Mouse (Mus musculus): Measurements from ENCODE around the gene Exosc7. TPM values are rescaled to one million over a fixed set of nuclear protein-coding genes. Genes with fewer than 3 reads are reported as not detected.

Exosc7 gene
- polyA plus RNA-seq, 1 experiment from 2014 or later = 137 TPM

- H3K4me2 ChIP-seq (replicated peaks; ENCODE audit: low read depth, low read length) = no peak overlapping the region
- H3K4me3 ChIP-seq (ENCODE audit: low read length) = no peak overlapping the region
- H3K36me3 ChIP-seq (ENCODE audit: insufficient read depth, low read length) = no peaks in the 10 kb centered on the region
- ATAC-seq (ENCODE audit: low FRiP score, low TSS enrichment) = no peak
- no peaks in the 10 kb centered on the region for H3K27me3 ChIP-seq (ENCODE audit: insufficient read depth, low read length)
- no peak overlapping the region for H3K9ac ChIP-seq (replicated peaks; ENCODE audit: low read length)
- H3K4me1 ChIP-seq (ENCODE audit: insufficient read depth, low read length) = 0 out of 2 replicates have a peak, but pooled peaks cover 9% of the 10 kb centered on the region
- no peaks in the 10 kb centered on the region for H3K9me3 ChIP-seq (ENCODE audit: low read length)
- H3K27ac ChIP-seq (ENCODE audit: low read length) = no peak overlapping the region
Measured at GRCm38 (mm10) chr9:123157699-123158098, 44.7 kb downstream of the Exosc7 start.

- H3K9me3 ChIP-seq (ENCODE audit: low read length) = no peaks in the 10 kb centered on the region
- H3K4me1 ChIP-seq (ENCODE audit: insufficient read depth, low read length) = 0 out of 2 replicates have a peak, but pooled peaks cover 9% of the 10 kb centered on the region
- no peak for ATAC-seq (ENCODE audit: low FRiP score, low TSS enrichment)
- no peak overlapping the region for H3K4me2 ChIP-seq (replicated peaks; ENCODE audit: low read depth, low read length)
- H3K9ac ChIP-seq (replicated peaks; ENCODE audit: low read length) = no peak overlapping the region
- H3K36me3 ChIP-seq (ENCODE audit: insufficient read depth, low read length) = no peaks in the 10 kb centered on the region
- H3K4me3 ChIP-seq (ENCODE audit: low read length) = no peak overlapping the region
- 53% methylated on average over 8 of the region's 8 CpGs for WGBS
- no peaks in the 10 kb centered on the region for H3K27me3 ChIP-seq (ENCODE audit: insufficient read depth, low read length)
- H3K27ac ChIP-seq (ENCODE audit: low read length) = no peak overlapping the region
Measured at GRCm38 (mm10) chr9:123158125-123158836, 45.3 kb downstream of the Exosc7 start.

- H3K27ac ChIP-seq (ENCODE audit: low read length) = no peak overlapping the region
- H3K27me3 ChIP-seq (ENCODE audit: insufficient read depth, low read length) = no peaks in the 10 kb centered on the region
- no peak overlapping the region for H3K9ac ChIP-seq (replicated peaks; ENCODE audit: low read length)
- peak; percentile 46; the same call in 1 of the 2 replicates for ATAC-seq (ENCODE audit: low FRiP score, low TSS enrichment)
- H3K4me3 ChIP-seq (ENCODE audit: low read length) = no peak overlapping the region
- no peaks in the 10 kb centered on the region for H3K36me3 ChIP-seq (ENCODE audit: insufficient read depth, low read length)
- no peak overlapping the region for H3K4me2 ChIP-seq (replicated peaks; ENCODE audit: low read depth, low read length)
- H3K4me1 ChIP-seq (ENCODE audit: insufficient read depth, low read length) = 0 out of 2 replicates have a peak, but pooled peaks cover 9% of the 10 kb centered on the region
- WGBS = 57% methylated on average over 7 of the region's 7 CpGs
- no peaks in the 10 kb centered on the region for H3K9me3 ChIP-seq (ENCODE audit: low read length)
Measured at GRCm38 (mm10) chr9:123159330-123159729, 46.3 kb downstream of the Exosc7 start.

- H3K4me2 ChIP-seq (replicated peaks; ENCODE audit: low read depth, low read length) = no peak overlapping the region
- H3K9ac ChIP-seq (replicated peaks; ENCODE audit: low read length) = no peak overlapping the region
- no peaks in the 10 kb centered on the region for H3K9me3 ChIP-seq (ENCODE audit: low read length)
- H3K4me3 ChIP-seq (ENCODE audit: low read length) = no peak overlapping the region
- 46% methylated on average over 2 of the region's 2 CpGs for WGBS
- no peak for ATAC-seq (ENCODE audit: low FRiP score, low TSS enrichment)
- H3K4me1 ChIP-seq (ENCODE audit: insufficient read depth, low read length) = 0 out of 2 replicates have a peak, but pooled peaks cover 9% of the 10 kb centered on the region
- no peaks in the 10 kb centered on the region for H3K27me3 ChIP-seq (ENCODE audit: insufficient read depth, low read length)
- H3K36me3 ChIP-seq (ENCODE audit: insufficient read depth, low read length) = no peaks in the 10 kb centered on the region
- no peak overlapping the region for H3K27ac ChIP-seq (ENCODE audit: low read length)
Measured at GRCm38 (mm10) chr9:123161792-123162191, 48.8 kb downstream of the Exosc7 start.

GRCm38 (mm10) chr9:123162985-123163694 is 50.1 kb downstream of the Exosc7 start:
- Histone ChIP-seq H3K27ac (ENCODE audit: low read length) (no peak overlapping the region), H3K36me3 (ENCODE audit: insufficient read depth, low read length) (no peaks in the 10 kb centered on the region), H3K4me3 (ENCODE audit: low read length) (no peak overlapping the region), H3K4me2 (replicated peaks; ENCODE audit: low read depth, low read length) (no peak overlapping the region), H3K9ac (replicated peaks; ENCODE audit: low read length) (no peak overlapping the region), H3K9me3 (ENCODE audit: low read length) (no peaks in the 10 kb centered on the region), H3K4me1 (ENCODE audit: insufficient read depth, low read length) (0 out of 2 replicates have a peak, but pooled peaks cover 7% of the 10 kb centered on the region), H3K27me3 (ENCODE audit: insufficient read depth, low read length) (no peaks in the 10 kb centered on the region)
- no peak; the same call in 1 of the 2 replicates for ATAC-seq (ENCODE audit: low FRiP score, low TSS enrichment)
- 87% methylated on average over 4 of the region's 4 CpGs for WGBS

GRCm38 (mm10) chr9:123165781-123166443 is 52.9 kb downstream of the Exosc7 start:
- Histone ChIP-seq H3K4me3 (ENCODE audit: low read length) (no peak overlapping the region), H3K27me3 (ENCODE audit: insufficient read depth, low read length) (no peaks in the 10 kb centered on the region), H3K9me3 (ENCODE audit: low read length) (no peaks in the 10 kb centered on the region), H3K36me3 (ENCODE audit: insufficient read depth, low read length) (no peaks in the 10 kb centered on the region), H3K9ac (replicated peaks; ENCODE audit: low read length) (no peak overlapping the region), H3K4me1 (ENCODE audit: insufficient read depth, low read length) (0 out of 2 replicates have a peak, but pooled peaks cover 7% of the 10 kb centered on the region), H3K4me2 (replicated peaks; ENCODE audit: low read depth, low read length) (no peak overlapping the region), H3K27ac (ENCODE audit: low read length) (no peak overlapping the region)
- WGBS = 75% methylated on average over 3 of the region's 3 CpGs
- ATAC-seq (ENCODE audit: low FRiP score, low TSS enrichment) = peak; percentile 27; the same call in 1 of the 2 replicates

GRCm38 (mm10) chr9:123173760-123174159 is 60.7 kb downstream of the Exosc7 start:
- no peak overlapping the region for H3K27ac ChIP-seq (ENCODE audit: low read length)
- no peaks in the 10 kb centered on the region for H3K4me1 ChIP-seq (ENCODE audit: insufficient read depth, low read length)
- peaks cover 6% of the 10 kb centered on the region; the same call in 1 of the 2 replicates for H3K36me3 ChIP-seq (ENCODE audit: insufficient read depth, low read length)
- H3K4me2 ChIP-seq (replicated peaks; ENCODE audit: low read depth, low read length) = no peak overlapping the region
- no peak overlapping the region for H3K4me3 ChIP-seq (ENCODE audit: low read length)
- 85% methylated on average over 6 of the region's 6 CpGs for WGBS
- H3K9me3 ChIP-seq (ENCODE audit: low read length) = no peaks in the 10 kb centered on the region
- no peak overlapping the region for H3K9ac ChIP-seq (replicated peaks; ENCODE audit: low read length)
- no peaks in the 10 kb centered on the region for H3K27me3 ChIP-seq (ENCODE audit: insufficient read depth, low read length)
- ATAC-seq (ENCODE audit: low FRiP score, low TSS enrichment) = no peak

- H3K9ac ChIP-seq (replicated peaks; ENCODE audit: low read length) = no peak overlapping the region
- peaks cover 6% of the 10 kb centered on the region; the same call in 1 of the 2 replicates for H3K36me3 ChIP-seq (ENCODE audit: insufficient read depth, low read length)
- H3K9me3 ChIP-seq (ENCODE audit: low read length) = no peaks in the 10 kb centered on the region
- H3K4me1 ChIP-seq (ENCODE audit: insufficient read depth, low read length) = no peaks in the 10 kb centered on the region
- H3K27ac ChIP-seq (ENCODE audit: low read length) = no peak overlapping the region
- no peaks in the 10 kb centered on the region for H3K27me3 ChIP-seq (ENCODE audit: insufficient read depth, low read length)
- H3K4me2 ChIP-seq (replicated peaks; ENCODE audit: low read depth, low read length) = no peak overlapping the region
- no peak overlapping the region for H3K4me3 ChIP-seq (ENCODE audit: low read length)
- 82% methylated on average over 4 of the region's 4 CpGs for WGBS
- ATAC-seq (ENCODE audit: low FRiP score, low TSS enrichment) = no peak
Measured at GRCm38 (mm10) chr9:123174356-123174755, 61.3 kb downstream of the Exosc7 start.

GRCm38 (mm10) chr9:123177380-123178048 is 64.5 kb downstream of the Exosc7 start:
- Histone ChIP-seq H3K36me3 (ENCODE audit: insufficient read depth, low read length) (peaks cover 6% of the 10 kb centered on the region; the same call in 1 of the 2 replicates), H3K27me3 (ENCODE audit: insufficient read depth, low read length) (no peaks in the 10 kb centered on the region), H3K4me2 (replicated peaks; ENCODE audit: low read depth, low read length) (no peak overlapping the region), H3K9ac (replicated peaks; ENCODE audit: low read length) (no peak overlapping the region), H3K9me3 (ENCODE audit: low read length) (no peaks in the 10 kb centered on the region), H3K27ac (ENCODE audit: low read length) (no peak overlapping the region), H3K4me1 (ENCODE audit: insufficient read depth, low read length) (no peaks in the 10 kb centered on the region), H3K4me3 (ENCODE audit: low read length) (no peak overlapping the region)
- ATAC-seq (ENCODE audit: low FRiP score, low TSS enrichment) = no peak
- WGBS = 85% methylated on average over 9 of the region's 9 CpGs

Data from kidney, embryonic 16.5 days (tissue).